Mouse (Mus musculus): ENCODE data around the gene Abat. TPM values are rescaled to one million over a fixed set of nuclear protein-coding genes. Genes with fewer than 3 reads are reported as not detected.

The Abat gene
- polyA plus RNA-seq, 1 experiment from 2014 or later = 30.2 TPM

DNA sequence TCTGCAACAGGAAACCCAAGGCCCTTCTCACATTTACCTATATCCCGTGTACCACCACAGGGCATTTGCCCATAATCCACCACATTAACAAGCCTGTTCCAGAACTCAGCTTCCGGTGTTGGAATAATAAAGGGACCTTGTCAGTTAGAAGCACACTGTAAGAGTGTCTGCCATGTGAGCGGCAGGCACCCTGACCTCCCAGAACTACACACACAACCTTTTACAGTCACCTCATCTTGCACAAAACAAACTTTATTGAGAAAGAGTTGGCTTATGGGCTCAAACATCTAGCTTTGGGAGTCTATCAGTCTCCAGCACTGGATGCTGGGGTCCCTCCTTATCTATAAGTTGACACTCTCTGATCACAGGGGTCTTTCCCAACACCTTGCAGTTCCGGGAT lies 145.1 kb downstream of the Abat start:
- peaks cover 98% of the 10 kb centered on the region for H3K36me3 ChIP-seq (replicated peaks)
- no peaks in the 10 kb centered on the region for H3K9me3 ChIP-seq (replicated peaks)
- H3K4me1 ChIP-seq (replicated peaks) = peaks cover 30% of the 10 kb centered on the region
- no peak overlapping the region for H3K4me3 ChIP-seq (replicated peaks)
- 82% methylated on average over 4 of the region's 4 CpGs for WGBS (ENCODE audit: insufficient replicate concordance)
- H3K27me3 ChIP-seq = no peaks in the 10 kb centered on the region
- ATAC-seq (ENCODE audit: insufficient read depth) = no peak
- no peak overlapping the region for H3K27ac ChIP-seq (replicated peaks)
- no peak overlapping the region for H3K9ac ChIP-seq
- no peak overlapping the region for H3K4me2 ChIP-seq

DNA sequence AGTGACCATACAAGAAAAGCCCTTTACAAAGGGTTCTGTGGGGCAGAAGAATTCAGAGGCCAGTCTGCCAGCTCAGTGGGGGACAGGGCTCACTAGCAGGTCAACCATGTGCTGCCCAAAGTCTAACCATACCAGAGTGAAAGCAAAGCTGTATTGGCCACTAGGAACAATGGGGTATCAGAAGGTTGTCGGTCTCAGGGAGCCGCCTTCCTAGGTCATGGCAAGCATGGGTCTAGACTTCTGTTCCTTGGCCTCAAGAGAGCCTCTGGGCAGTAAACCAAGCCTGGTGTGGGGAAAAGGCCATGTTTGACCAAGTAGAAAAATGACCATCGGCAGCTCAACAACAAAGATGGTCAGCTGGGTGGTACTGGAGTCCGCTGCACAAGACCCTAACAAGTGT lies 145.5 kb downstream of the Abat start:
- no peak overlapping the region for H3K27ac ChIP-seq (replicated peaks)
- no peak for ATAC-seq (ENCODE audit: insufficient read depth)
- WGBS (ENCODE audit: insufficient replicate concordance) = 88% methylated on average over 4 of the region's 4 CpGs
- no peak overlapping the region for H3K4me2 ChIP-seq
- peaks cover 98% of the 10 kb centered on the region for H3K36me3 ChIP-seq (replicated peaks)
- H3K27me3 ChIP-seq = no peaks in the 10 kb centered on the region
- H3K9ac ChIP-seq = no peak overlapping the region
- H3K9me3 ChIP-seq (replicated peaks) = no peaks in the 10 kb centered on the region
- H3K4me3 ChIP-seq (replicated peaks) = no peak overlapping the region
- H3K4me1 ChIP-seq (replicated peaks) = peaks cover 33% of the 10 kb centered on the region

GRCm38 (mm10) chr16:8663022-8663421 lies 149.8 kb downstream of the Abat start:
- no peak overlapping the region for H3K4me2 ChIP-seq
- no peak overlapping the region for H3K9ac ChIP-seq
- peak overlapping the region; percentile 17; the same call in 1 of the 2 replicates for H3K27ac ChIP-seq (replicated peaks)
- H3K9me3 ChIP-seq (replicated peaks) = no peaks in the 10 kb centered on the region
- no peaks in the 10 kb centered on the region for H3K27me3 ChIP-seq
- peaks cover 96% of the 10 kb centered on the region for H3K36me3 ChIP-seq (replicated peaks)
- 26% methylated on average over 2 of the region's 2 CpGs for WGBS (ENCODE audit: insufficient replicate concordance)
- no peak overlapping the region for H3K4me3 ChIP-seq (replicated peaks)
- ATAC-seq (ENCODE audit: insufficient read depth) = no peak
- H3K4me1 ChIP-seq (replicated peaks) = peaks cover 58% of the 10 kb centered on the region

DNA sequence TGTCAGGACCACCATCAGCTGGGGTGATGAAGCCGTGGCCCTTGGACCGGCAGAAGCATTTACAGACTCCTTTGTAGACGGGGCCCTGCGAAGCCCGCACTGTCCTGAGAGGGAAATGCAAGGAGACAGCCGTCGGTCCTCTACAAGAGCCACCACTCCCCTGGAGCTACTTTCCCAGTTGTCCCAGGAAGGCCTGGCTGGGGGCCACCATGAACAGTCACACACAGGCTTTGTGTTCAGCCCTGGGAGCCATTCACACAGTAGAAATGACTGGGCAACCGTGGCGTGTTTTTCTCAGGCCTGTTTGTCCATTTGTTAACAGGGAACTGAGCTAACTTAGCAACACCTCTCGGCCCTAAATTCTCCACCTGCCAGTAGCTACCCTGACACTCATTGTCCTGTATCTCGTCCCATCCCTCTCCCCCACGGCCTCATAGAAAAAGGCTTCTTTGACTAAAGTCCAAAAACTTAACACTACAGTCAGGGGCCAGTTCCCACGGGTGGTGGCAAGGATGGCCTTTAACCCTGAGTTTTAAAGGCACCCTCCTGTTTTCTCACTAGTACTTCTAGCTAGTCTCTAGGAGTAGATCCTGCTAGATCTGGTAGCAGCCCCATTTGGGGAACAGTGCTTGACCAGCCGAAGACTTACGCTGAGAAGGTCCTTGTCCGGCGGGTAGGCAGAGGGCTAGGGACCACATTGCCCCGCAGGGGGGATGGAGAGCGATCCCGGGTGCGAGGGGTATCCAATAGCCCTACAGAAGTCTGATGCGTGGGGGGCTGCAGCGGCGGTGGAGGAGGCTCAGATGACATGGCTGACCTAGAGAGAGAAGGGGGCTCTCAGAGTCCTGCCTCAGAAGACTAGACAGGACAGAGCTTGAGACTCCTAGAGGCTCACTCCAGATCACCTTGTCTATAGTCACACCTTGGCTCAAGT lies 150.6 kb downstream of the Abat start:
- Histone ChIP-seq H3K4me1 (replicated peaks) (peaks cover 61% of the 10 kb centered on the region), H3K27ac (replicated peaks) (no peak overlapping the region), H3K36me3 (replicated peaks) (peaks cover 94% of the 10 kb centered on the region), H3K27me3 (no peaks in the 10 kb centered on the region), H3K9me3 (replicated peaks) (no peaks in the 10 kb centered on the region), H3K4me3 (replicated peaks) (no peak overlapping the region), H3K9ac (no peak overlapping the region), H3K4me2 (no peak overlapping the region)
- WGBS (ENCODE audit: insufficient replicate concordance) = 84% methylated on average over 24 of the region's 24 CpGs
- ATAC-seq (ENCODE audit: insufficient read depth) = no peak

DNA sequence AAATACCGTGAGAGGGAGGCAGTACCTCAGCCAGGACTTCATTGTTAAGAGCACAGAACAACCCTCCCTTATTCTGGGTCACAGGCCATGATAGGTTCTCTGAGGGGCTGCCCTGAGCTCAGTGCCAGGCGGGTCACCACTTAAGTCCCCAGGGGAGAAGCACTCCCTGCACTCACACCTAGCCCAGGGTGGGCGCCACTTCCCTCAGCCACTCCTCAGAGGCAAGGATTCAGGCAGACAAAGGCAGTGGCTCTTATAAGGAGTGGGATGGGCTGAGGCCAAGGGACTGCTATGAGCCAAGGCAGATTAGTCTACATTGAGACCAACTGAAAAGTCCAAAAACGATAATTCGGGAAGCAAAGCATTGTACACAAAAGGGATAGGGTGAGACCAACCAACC lies 152.1 kb downstream of the Abat start:
- no peak overlapping the region for H3K27ac ChIP-seq (replicated peaks)
- no peak overlapping the region for H3K4me3 ChIP-seq (replicated peaks)
- H3K9ac ChIP-seq = no peak overlapping the region
- WGBS (ENCODE audit: insufficient replicate concordance) = 75% methylated on average over 5 of the region's 5 CpGs
- peaks cover 74% of the 10 kb centered on the region for H3K4me1 ChIP-seq (replicated peaks)
- no peak for ATAC-seq (ENCODE audit: insufficient read depth)
- H3K9me3 ChIP-seq (replicated peaks) = no peaks in the 10 kb centered on the region
- H3K36me3 ChIP-seq (replicated peaks) = peaks cover 93% of the 10 kb centered on the region
- H3K27me3 ChIP-seq = no peaks in the 10 kb centered on the region
- H3K4me2 ChIP-seq = no peak overlapping the region

- ATAC-seq (ENCODE audit: insufficient read depth) = no peak
- H3K9me3 ChIP-seq (replicated peaks) = no peaks in the 10 kb centered on the region
- H3K4me3 ChIP-seq (replicated peaks) = no peak overlapping the region
- H3K27ac ChIP-seq (replicated peaks) = peak overlapping the region; percentile 38
- H3K4me2 ChIP-seq = 0 out of 2 replicates have a peak overlapping the region, but pooled peaks have one; percentile 19
- no peak overlapping the region for H3K9ac ChIP-seq
- peaks cover 82% of the 10 kb centered on the region for H3K36me3 ChIP-seq (replicated peaks)
- no peaks in the 10 kb centered on the region for H3K27me3 ChIP-seq
- peaks cover 82% of the 10 kb centered on the region for H3K4me1 ChIP-seq (replicated peaks)
- WGBS (ENCODE audit: insufficient replicate concordance) = 18% methylated on average over 2 of the region's 2 CpGs
These were observed 153.2 kb downstream of the Abat start for GRCm38 (mm10) chr16:8666452-8666851.

DNA sequence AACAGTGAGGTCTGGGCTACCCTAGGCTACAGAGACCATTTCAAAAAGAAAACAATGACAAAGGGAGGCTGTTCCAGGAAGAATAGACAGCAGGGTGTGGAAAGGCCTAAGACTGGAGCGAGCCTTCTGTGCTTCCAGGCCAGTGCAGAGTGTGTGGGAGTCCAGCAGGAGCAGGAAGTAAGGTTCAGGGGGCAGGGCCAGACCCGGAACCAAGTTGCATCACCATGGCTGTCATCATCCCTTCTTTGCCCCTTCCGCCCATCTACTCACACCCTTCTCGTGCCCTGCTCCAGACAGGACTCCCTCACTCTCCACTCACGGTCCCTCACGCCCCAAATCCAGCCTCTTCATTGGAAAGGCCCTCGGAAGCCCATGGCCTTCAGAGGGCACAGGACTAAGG lies 154.0 kb downstream of the Abat start:
- no peak overlapping the region for H3K9ac ChIP-seq
- peaks cover 88% of the 10 kb centered on the region for H3K4me1 ChIP-seq (replicated peaks)
- H3K4me3 ChIP-seq (replicated peaks) = peak overlapping the region; percentile 7; the same call in 1 of the 2 replicates
- H3K9me3 ChIP-seq (replicated peaks) = no peaks in the 10 kb centered on the region
- peaks cover 74% of the 10 kb centered on the region for H3K36me3 ChIP-seq (replicated peaks)
- WGBS (ENCODE audit: insufficient replicate concordance) = 50% methylated on average over 7 of the region's 7 CpGs
- H3K27me3 ChIP-seq = no peaks in the 10 kb centered on the region
- H3K4me2 ChIP-seq = peak overlapping the region; percentile 32
- peak overlapping the region; percentile 38; the same call in 1 of the 2 replicates for H3K27ac ChIP-seq (replicated peaks)
- ATAC-seq (ENCODE audit: insufficient read depth) = no peak

GRCm38 (mm10) chr16:8667814-8668213 lies 154.6 kb downstream of the Abat start:
- no peaks in the 10 kb centered on the region for H3K9me3 ChIP-seq (replicated peaks)
- peaks cover 68% of the 10 kb centered on the region for H3K36me3 ChIP-seq (replicated peaks)
- no peak for ATAC-seq (ENCODE audit: insufficient read depth)
- peak overlapping the region; percentile 7; the same call in 1 of the 2 replicates for H3K4me3 ChIP-seq (replicated peaks)
- no peak overlapping the region for H3K9ac ChIP-seq
- H3K27me3 ChIP-seq = no peaks in the 10 kb centered on the region
- peaks cover 93% of the 10 kb centered on the region for H3K4me1 ChIP-seq (replicated peaks)
- peak overlapping the region; percentile 38; the same call in 1 of the 2 replicates for H3K27ac ChIP-seq (replicated peaks)
- 54% methylated on average over 4 of the region's 4 CpGs for WGBS (ENCODE audit: insufficient replicate concordance)
- peak overlapping the region; percentile 32 for H3K4me2 ChIP-seq

DNA sequence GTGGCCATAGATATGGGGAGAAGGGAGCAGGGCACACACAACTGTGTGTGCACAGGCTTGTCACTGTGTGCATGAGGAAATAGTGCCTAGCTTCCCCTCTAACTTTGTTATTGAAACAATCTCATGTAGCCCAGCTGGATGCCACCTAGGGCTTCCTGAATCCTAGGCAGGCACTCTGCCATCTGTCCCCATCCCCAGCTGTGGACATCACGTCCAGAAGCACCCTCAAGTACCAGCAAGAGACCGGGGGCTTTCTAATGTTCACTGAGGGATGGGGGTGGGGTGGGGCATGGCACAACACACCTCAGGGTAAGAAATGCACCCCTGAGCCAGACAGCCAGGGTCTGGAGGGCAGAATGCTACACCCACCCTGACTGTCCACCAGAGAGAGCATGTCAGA lies 155.2 kb downstream of the Abat start:
- Histone ChIP-seq H3K4me2 (peak overlapping the region; percentile 32; the same call in 1 of the 2 replicates), H3K9ac (no peak overlapping the region), H3K4me1 (replicated peaks) (peaks cover 95% of the 10 kb centered on the region), H3K9me3 (replicated peaks) (no peaks in the 10 kb centered on the region), H3K36me3 (replicated peaks) (peaks cover 63% of the 10 kb centered on the region), H3K27me3 (no peaks in the 10 kb centered on the region), H3K27ac (replicated peaks) (0 out of 2 replicates have a peak overlapping the region, but pooled peaks have one; percentile 6), H3K4me3 (replicated peaks) (no peak overlapping the region)
- 79% methylated on average over 2 of the region's 2 CpGs for whole genome bisulfite sequencing (ENCODE audit: insufficient replicate concordance)
- no peak for ATAC-seq (ENCODE audit: insufficient read depth)

DNA sequence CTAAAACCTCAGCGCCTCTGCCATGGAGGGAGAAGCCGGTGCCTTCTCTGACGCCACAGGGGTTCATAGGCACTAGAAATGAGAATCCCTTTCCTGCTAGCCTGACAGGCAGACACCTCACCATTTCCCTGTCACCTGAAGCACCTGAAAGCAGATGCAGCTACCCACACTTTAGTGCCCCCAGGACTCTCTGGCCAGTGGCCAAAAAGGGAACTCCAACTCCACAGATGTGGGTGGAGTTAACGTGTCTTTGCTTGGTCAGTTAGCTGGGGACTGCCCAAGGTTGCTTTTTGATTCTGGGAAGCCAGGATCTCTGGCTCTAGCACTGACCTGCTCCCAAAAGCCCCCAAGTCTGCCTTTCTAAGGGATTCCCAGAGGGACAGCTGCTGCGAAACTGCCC lies 156.2 kb downstream of the Abat start:
- Histone ChIP-seq H3K9me3 (replicated peaks) (no peaks in the 10 kb centered on the region), H3K4me2 (peak overlapping the region; percentile 88), H3K27ac (replicated peaks) (peak overlapping the region; percentile 11; the same call in 1 of the 2 replicates), H3K9ac (peak overlapping the region; percentile 12; the same call in 1 of the 2 replicates), H3K4me1 (replicated peaks) (peaks cover 98% of the 10 kb centered on the region), H3K27me3 (no peaks in the 10 kb centered on the region), H3K4me3 (replicated peaks) (peak overlapping the region; percentile 86), H3K36me3 (replicated peaks) (peaks cover 52% of the 10 kb centered on the region)
- WGBS (ENCODE audit: insufficient replicate concordance) = 75% methylated on average over 5 of the region's 5 CpGs
- ATAC-seq (ENCODE audit: insufficient read depth) = no peak

Measured in liver, embryonic 15.5 days (tissue).